Mouse (Mus musculus) ES-Bruce4 (cell line): ENCODE results near the gene Vezf1.

Experiments used
- CTCF ChIP-seq: IDR thresholded peaks from one replicate; pipeline ENCODE4 v1.8.1; 2011; ENCODE audit warnings: low read depth, low read length
- EP300 ChIP-seq: IDR thresholded peaks from 2 replicates; pipeline ENCODE4 v1.6.1; 2011; ENCODE audit warnings: low read depth, low read length; ENCODE audit not compliant: insufficient read depth
- POLR2A ChIP-seq: IDR thresholded peaks from one replicate; pipeline ENCODE4 v1.8.1; 2011; ENCODE audit warnings: low read length; ENCODE audit not compliant: insufficient read depth

- TF ChIP-seq CTCF = no peak
- TF ChIP-seq POLR2A = no peak
- TF ChIP-seq EP300 = no peak
Observed at GRCm38 (mm10) chr11:88112078-88112477, 44.0 kb downstream of the Vezf1 start.
